Mouse (Mus musculus): ENCODE measurements at regions not wholly inside any gene's neighbourhood (a gene's known extent, or its start where the extent isn't known, plus 50 kb on each side); places are given as distances from the start of the nearest gene placed in this dataset.

- H3K36me3 ChIP-seq, result no peaks in the 10 kb centered on the region
- no peaks in the 10 kb centered on the region for H3K9me3 ChIP-seq
- WGBS, result 69% methylated on average over 6 of the region's 6 CpGs
- no peak overlapping the region for H3K4me2 ChIP-seq
- ATAC-seq (ENCODE audit: insufficient read depth, low FRiP score, low read depth), result no peak
- H3K27me3 ChIP-seq (replicated peaks), result no peaks in the 10 kb centered on the region
- H3K4me1 ChIP-seq, result no peaks in the 10 kb centered on the region; the same call in 1 of the 2 replicates
- H3K27ac ChIP-seq, result no peak overlapping the region
- H3K9ac ChIP-seq, result no peak overlapping the region
- H3K4me3 ChIP-seq (replicated peaks), result no peak overlapping the region
These were observed 261.1 kb upstream of the Gm10131 start for GRCm38 (mm10) chr8:34372666-34372980.

- Histone ChIP-seq H3K4me2 (no peak overlapping the region), H3K4me1 (no peaks in the 10 kb centered on the region; the same call in 1 of the 2 replicates), H3K9ac (no peak overlapping the region), H3K4me3 (replicated peaks) (no peak overlapping the region), H3K9me3 (no peaks in the 10 kb centered on the region), H3K36me3 (no peaks in the 10 kb centered on the region), H3K27ac (no peak overlapping the region), H3K27me3 (replicated peaks) (no peaks in the 10 kb centered on the region)
- ATAC-seq (ENCODE audit: insufficient read depth, low FRiP score, low read depth), result no peak
- 85% methylated on average over 17 of the region's 17 CpGs for WGBS
These were observed 260.6 kb upstream of the Gm10131 start for GRCm38 (mm10) chr8:34371973-34372665.

DNA sequence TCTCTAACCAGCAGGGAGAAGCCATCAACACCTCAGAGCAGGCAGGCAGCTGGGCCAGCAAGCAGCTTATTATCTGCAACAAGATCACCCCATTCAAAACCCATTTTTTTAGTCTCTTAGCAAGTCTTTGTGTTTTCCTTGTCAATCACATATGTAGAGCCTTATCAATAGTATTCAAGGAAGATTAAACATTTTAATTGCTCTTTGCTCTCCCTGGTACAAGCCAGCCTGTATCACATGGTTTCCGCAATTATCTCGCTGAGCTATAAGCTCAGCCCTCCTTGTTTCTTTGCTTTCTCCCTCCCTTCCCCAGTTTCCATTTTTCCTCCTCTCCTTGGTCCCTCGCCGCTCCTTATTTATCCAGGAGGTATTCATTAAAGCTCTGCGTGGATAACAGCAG, 259.9 kb upstream of the Gm10131 start:
- Histone ChIP-seq H3K27ac (no peak overlapping the region), H3K4me1 (no peaks in the 10 kb centered on the region; the same call in 1 of the 2 replicates), H3K4me3 (replicated peaks) (no peak overlapping the region), H3K4me2 (no peak overlapping the region), H3K9me3 (no peaks in the 10 kb centered on the region), H3K27me3 (replicated peaks) (no peaks in the 10 kb centered on the region), H3K36me3 (no peaks in the 10 kb centered on the region), H3K9ac (no peak overlapping the region)
- peak; percentile 60; the same call in 1 of the 2 replicates for ATAC-seq (ENCODE audit: insufficient read depth, low FRiP score, low read depth)
- WGBS, result 52% methylated on average over 5 of the region's 5 CpGs

DNA sequence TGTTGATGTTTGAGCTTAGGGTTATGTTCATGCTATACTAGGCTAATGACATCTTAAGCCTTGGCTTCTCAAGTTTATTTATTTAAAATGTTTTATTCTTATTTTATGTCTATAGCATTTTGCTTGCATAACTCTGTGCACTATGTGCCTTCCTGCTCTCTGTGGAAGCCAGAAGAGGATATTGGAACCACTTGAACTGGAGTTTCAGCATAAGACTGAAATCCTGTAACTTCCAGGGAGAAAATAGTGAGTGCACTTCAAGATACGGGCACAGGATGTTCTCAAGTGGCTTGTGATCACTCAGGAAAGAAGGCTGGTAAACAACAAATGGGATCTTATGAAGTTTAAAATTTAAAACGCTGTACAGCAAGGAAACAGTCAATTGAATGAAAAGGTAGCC, 257.0 kb upstream of the Gm10131 start:
- no peak overlapping the region for H3K9ac ChIP-seq
- H3K4me1 ChIP-seq, result no peaks in the 10 kb centered on the region; the same call in 1 of the 2 replicates
- H3K27me3 ChIP-seq (replicated peaks), result no peaks in the 10 kb centered on the region
- no peak for ATAC-seq (ENCODE audit: insufficient read depth, low FRiP score, low read depth)
- H3K27ac ChIP-seq, result no peak overlapping the region
- no peaks in the 10 kb centered on the region for H3K9me3 ChIP-seq
- WGBS, result 64% methylated on average over 2 of the region's 2 CpGs
- H3K4me3 ChIP-seq (replicated peaks), result no peak overlapping the region
- no peaks in the 10 kb centered on the region for H3K36me3 ChIP-seq
- H3K4me2 ChIP-seq, result no peak overlapping the region

- Histone ChIP-seq H3K4me3 (replicated peaks) (no peak overlapping the region), H3K4me1 (no peaks in the 10 kb centered on the region), H3K27ac (no peak overlapping the region), H3K9ac (no peak overlapping the region), H3K36me3 (no peaks in the 10 kb centered on the region), H3K9me3 (no peaks in the 10 kb centered on the region), H3K27me3 (replicated peaks) (no peaks in the 10 kb centered on the region), H3K4me2 (no peak overlapping the region)
- WGBS, result 71% methylated on average over 18 of the region's 18 CpGs
- ATAC-seq (ENCODE audit: insufficient read depth, low FRiP score, low read depth), result no peak
These were observed 253.0 kb upstream of the Gm10131 start for GRCm38 (mm10) chr8:34364446-34365035.

DNA sequence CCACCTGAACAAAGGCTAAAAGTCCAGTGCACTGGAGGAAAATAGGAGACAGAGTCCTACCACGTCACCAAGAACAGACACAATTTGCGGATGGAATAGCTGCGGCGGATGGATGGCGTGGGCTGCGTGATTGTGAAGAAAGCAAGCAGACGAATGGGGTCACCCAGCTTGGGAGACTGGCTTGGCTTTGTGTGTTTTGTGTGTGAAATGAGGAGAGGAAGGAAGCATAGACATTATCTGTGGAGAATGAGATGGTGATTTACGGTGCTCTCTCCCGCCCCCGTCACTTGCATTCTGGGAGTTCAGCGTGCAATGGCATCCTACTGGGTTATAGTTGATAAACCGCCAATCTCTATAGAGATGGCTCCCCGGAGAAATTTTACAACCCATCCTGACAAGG, 252.1 kb upstream of the Gm10131 start:
- Histone ChIP-seq H3K27me3 (replicated peaks) (no peaks in the 10 kb centered on the region), H3K4me1 (no peaks in the 10 kb centered on the region), H3K9ac (no peak overlapping the region), H3K9me3 (no peaks in the 10 kb centered on the region), H3K4me3 (replicated peaks) (no peak overlapping the region), H3K4me2 (no peak overlapping the region), H3K27ac (no peak overlapping the region), H3K36me3 (no peaks in the 10 kb centered on the region)
- 88% methylated on average over 13 of the region's 13 CpGs for WGBS
- no peak for ATAC-seq (ENCODE audit: insufficient read depth, low FRiP score, low read depth)

- 53% methylated on average over 4 of the region's 4 CpGs for WGBS
- no peak overlapping the region for H3K4me3 ChIP-seq (replicated peaks)
These were observed 251.6 kb upstream of the Gm10131 start for GRCm38 (mm10) chr8:34363131-34363530.

DNA sequence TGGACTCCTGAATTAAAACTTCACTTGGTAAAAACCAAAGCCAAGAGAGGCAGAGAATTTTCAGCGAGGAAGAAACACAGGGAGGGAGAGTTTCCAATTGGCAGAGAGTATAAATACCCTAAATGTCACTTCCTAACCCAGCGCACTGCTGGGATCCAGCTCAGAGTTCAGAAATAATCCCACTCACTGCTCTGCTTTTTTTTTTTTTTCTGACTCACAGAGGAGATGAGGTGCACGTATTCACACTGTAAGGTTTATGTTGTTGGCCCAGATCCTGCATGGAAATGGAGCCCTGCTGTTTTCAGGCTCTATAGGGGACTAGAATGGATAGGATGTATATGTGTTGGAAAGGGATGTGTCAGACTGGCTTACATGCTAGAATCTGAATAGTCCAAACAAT, 249.8 kb upstream of the Gm10131 start:
- H3K9ac ChIP-seq, result no peak overlapping the region
- ATAC-seq (ENCODE audit: insufficient read depth, low FRiP score, low read depth), result no peak
- 79% methylated on average over 3 of the region's 3 CpGs for WGBS
- no peak overlapping the region for H3K4me3 ChIP-seq (replicated peaks)
- H3K27ac ChIP-seq, result no peak overlapping the region
- H3K27me3 ChIP-seq (replicated peaks), result no peaks in the 10 kb centered on the region
- H3K36me3 ChIP-seq, result no peaks in the 10 kb centered on the region
- no peaks in the 10 kb centered on the region for H3K4me1 ChIP-seq
- no peak overlapping the region for H3K4me2 ChIP-seq
- H3K9me3 ChIP-seq, result no peaks in the 10 kb centered on the region

More at GRCm38 (mm10) chr8:34363131-34363530, 251.6 kb upstream of the Gm10131 start:
- no peak overlapping the region for H3K4me2 ChIP-seq
- no peak overlapping the region for H3K9ac ChIP-seq
- H3K4me1 ChIP-seq, result no peaks in the 10 kb centered on the region
- ATAC-seq (ENCODE audit: insufficient read depth, low FRiP score, low read depth), result no peak
- H3K9me3 ChIP-seq, result no peaks in the 10 kb centered on the region
- no peaks in the 10 kb centered on the region for H3K36me3 ChIP-seq
- H3K27me3 ChIP-seq (replicated peaks), result no peaks in the 10 kb centered on the region
- no peak overlapping the region for H3K27ac ChIP-seq

DNA sequence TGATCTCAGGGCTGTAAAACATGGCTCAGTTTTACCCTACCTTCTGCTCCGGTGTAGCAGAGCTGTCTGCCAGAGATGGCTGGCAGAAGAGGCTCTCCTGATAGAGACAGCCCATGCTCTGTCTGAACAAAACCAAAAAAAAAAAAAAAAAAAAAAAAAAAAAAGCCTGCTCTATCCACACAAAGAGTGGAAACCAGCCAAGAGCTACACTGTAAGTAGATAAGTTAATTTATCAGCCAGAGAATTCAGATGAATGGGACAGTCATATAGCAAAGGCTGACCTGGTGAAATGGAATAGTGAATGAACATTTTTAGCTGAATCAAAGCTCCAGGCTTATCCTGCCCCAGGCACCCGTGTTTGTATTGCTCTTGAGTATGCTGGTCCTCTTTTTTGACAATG, 248.2 kb upstream of the Gm10131 start:
- ATAC-seq (ENCODE audit: insufficient read depth, low FRiP score, low read depth), result no peak
- no peaks in the 10 kb centered on the region for H3K9me3 ChIP-seq
- WGBS, result 55% methylated on average over 2 of the region's 2 CpGs
- no peaks in the 10 kb centered on the region for H3K36me3 ChIP-seq
- H3K9ac ChIP-seq, result no peak overlapping the region
- no peaks in the 10 kb centered on the region for H3K4me1 ChIP-seq
- no peaks in the 10 kb centered on the region for H3K27me3 ChIP-seq (replicated peaks)
- H3K27ac ChIP-seq, result no peak overlapping the region
- H3K4me2 ChIP-seq, result no peak overlapping the region
- H3K4me3 ChIP-seq (replicated peaks), result no peak overlapping the region

GRCm38 (mm10) chr8:34355059-34355458, 243.5 kb upstream of the Gm10131 start:
- H3K4me3 ChIP-seq (replicated peaks), result no peak overlapping the region
- H3K36me3 ChIP-seq, result no peaks in the 10 kb centered on the region
- WGBS, result 77% methylated on average over 13 of the region's 13 CpGs
- H3K9me3 ChIP-seq, result no peaks in the 10 kb centered on the region
- no peaks in the 10 kb centered on the region for H3K4me1 ChIP-seq
- no peak overlapping the region for H3K27ac ChIP-seq
- H3K27me3 ChIP-seq (replicated peaks), result no peaks in the 10 kb centered on the region
- H3K9ac ChIP-seq, result no peak overlapping the region
- H3K4me2 ChIP-seq, result no peak overlapping the region
- no peak for ATAC-seq (ENCODE audit: insufficient read depth, low FRiP score, low read depth)

DNA sequence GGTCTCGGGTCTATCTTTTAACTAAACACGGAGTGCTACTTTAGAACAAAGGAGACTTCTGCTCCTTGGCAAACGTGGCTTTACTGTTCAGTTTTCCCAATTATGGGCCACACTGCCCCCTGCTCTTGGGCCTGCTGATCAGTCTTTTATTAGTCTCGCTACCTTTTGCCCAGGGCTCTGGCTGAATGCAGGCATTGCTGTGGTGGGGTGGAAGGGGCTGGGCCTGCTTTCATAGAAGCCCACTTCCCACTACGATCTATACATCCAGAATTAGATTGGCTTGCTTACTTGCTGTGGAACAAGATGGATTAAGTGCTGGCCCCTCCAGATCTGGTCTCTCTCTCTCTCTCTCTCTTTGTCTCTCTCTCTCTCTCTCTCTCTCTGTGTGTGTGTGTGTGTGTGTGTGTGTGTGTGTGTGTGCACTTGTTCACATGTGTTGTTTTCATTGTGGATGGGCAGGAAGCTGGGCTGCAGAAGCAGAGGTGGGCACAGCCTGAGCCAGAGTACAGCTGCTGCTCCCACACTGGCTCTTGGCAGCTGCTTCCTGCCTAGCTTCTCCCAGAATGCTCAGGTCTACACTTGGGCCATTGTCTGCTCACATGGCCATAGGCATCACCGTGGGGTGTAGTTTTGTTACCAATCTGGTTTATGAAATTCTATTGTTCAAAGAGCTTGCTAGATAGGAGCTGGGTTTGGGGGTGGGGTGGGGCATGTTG, 241.8 kb upstream of the Gm10131 start:
- H3K4me3 ChIP-seq (replicated peaks), result no peak overlapping the region
- H3K9me3 ChIP-seq, result no peaks in the 10 kb centered on the region
- H3K4me2 ChIP-seq, result no peak overlapping the region
- no peak overlapping the region for H3K27ac ChIP-seq
- no peaks in the 10 kb centered on the region for H3K36me3 ChIP-seq
- no peaks in the 10 kb centered on the region for H3K27me3 ChIP-seq (replicated peaks)
- H3K4me1 ChIP-seq, result no peaks in the 10 kb centered on the region
- no peak overlapping the region for H3K9ac ChIP-seq
- 66% methylated on average over 6 of the region's 6 CpGs for WGBS
- ATAC-seq (ENCODE audit: insufficient read depth, low FRiP score, low read depth), result peak; percentile 39; the same call in 1 of the 2 replicates

- Histone ChIP-seq H3K36me3 (no peaks in the 10 kb centered on the region), H3K4me1 (no peaks in the 10 kb centered on the region), H3K4me2 (no peak overlapping the region), H3K9me3 (no peaks in the 10 kb centered on the region), H3K27ac (no peak overlapping the region), H3K4me3 (replicated peaks) (no peak overlapping the region), H3K9ac (no peak overlapping the region), H3K27me3 (replicated peaks) (no peaks in the 10 kb centered on the region)
- no peak for ATAC-seq (ENCODE audit: insufficient read depth, low FRiP score, low read depth)
- WGBS, result 79% methylated on average over 4 of the region's 4 CpGs
These were observed 223.3 kb upstream of the Gm10131 start for GRCm38 (mm10) chr8:34334851-34335250.

All from stomach, embryonic 15.5 days (tissue).